Mouse (Mus musculus) liver, adult 2 months (tissue): ENCODE measurements at regions not wholly inside any gene's neighbourhood (a gene's known extent, or its start where the extent isn't known, plus 50 kb on each side); places are given as distances from the start of the nearest gene placed in this dataset.

Experiments used
- CTCF ChIP-seq: fragments of 200-500 bp; IDR thresholded peaks from 2 replicates; pipeline ENCODE4 v1.5.1; 2011; ENCODE audit warnings: low read depth, low read length, control low read depth
- POLR2A ChIP-seq: fragments of 200-500 bp; IDR thresholded peaks from 2 replicates; pipeline ENCODE4 v1.6.1; 2011; ENCODE audit warnings: low read length, control low read depth; ENCODE audit not compliant: insufficient read depth; ENCODE audit errors: extremely low read depth

- TF ChIP-seq CTCF (no peak), POLR2A (no peak)
Measured at GRCm38 (mm10) chr17:82822129-82822528, 393.0 kb upstream of the Pkdcc start.
